Mouse (Mus musculus) C2C12 (cell line): ENCODE results near the gene Pde11a.

Source experiments
- CEBPB ChIP-seq: IDR thresholded peaks from one replicate; pipeline ENCODE4 v1.6.1; 2011; ENCODE audit warnings: low read depth, mild to moderate bottlenecking, control low read depth, moderate library complexity
- CTCF ChIP-seq: IDR thresholded peaks from one replicate; pipeline ENCODE4 v1.5.1; 2011; ENCODE audit not compliant: control insufficient read depth, insufficient read depth, insufficient read length
- MAX ChIP-seq: IDR thresholded peaks from one replicate; pipeline ENCODE4 v1.6.1; 2011; ENCODE audit warnings: mild to moderate bottlenecking, control low read depth
- MYOD1 ChIP-seq: IDR thresholded peaks from one replicate; pipeline ENCODE4 v1.6.1; 2011; ENCODE audit warnings: low read depth; ENCODE audit not compliant: control insufficient read depth, insufficient read length
- MYOG ChIP-seq: IDR thresholded peaks from one replicate; pipeline ENCODE4 v1.6.1; 2011; ENCODE audit not compliant: control insufficient read depth, insufficient read length; ENCODE audit errors: extremely low read depth
- USF1 ChIP-seq: IDR thresholded peaks from one replicate; pipeline ENCODE4 v1.6.1; 2011; ENCODE audit warnings: low read depth, mild to moderate bottlenecking, control low read depth, moderate library complexity

DNA sequence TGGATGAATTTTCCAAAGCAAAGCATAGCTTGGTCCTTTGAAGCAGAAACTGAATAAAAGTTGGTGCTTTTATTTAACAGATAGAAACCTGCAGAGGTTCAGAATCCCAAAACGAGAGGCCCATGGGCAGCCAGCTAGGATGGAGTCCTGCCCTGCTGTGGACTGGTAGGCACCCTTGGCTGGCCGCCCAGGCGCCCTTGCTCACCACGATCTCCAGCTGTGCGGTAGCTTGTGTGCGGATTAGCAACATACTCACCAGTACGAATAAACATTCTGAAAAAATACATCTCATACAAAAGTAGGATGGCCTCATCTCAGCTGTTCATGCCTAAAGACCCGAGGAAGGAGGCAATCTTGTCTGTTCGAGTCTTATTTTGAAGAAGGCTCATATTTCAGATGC lies 350.8 kb downstream of the Pde11a start:
- TF ChIP-seq CTCF (no peak), MAX (no peak), MYOD1 (no peak), USF1 (no peak), MYOG (no peak), CEBPB (no peak)
